Mouse (Mus musculus): ENCODE results near the gene Cldn4. TPM values are rescaled to one million over a fixed set of nuclear protein-coding genes. Genes with fewer than 3 reads are reported as not detected.
"Not testable (repeated sequence)": the region's sequence is repeated elsewhere in the genome, so short reads cannot be mapped to it uniquely, and the experiment has no call there.

The Cldn4 gene
- polyA plus RNA-seq, 1 experiment from 2014 or later, result 6.1 TPM

DNA sequence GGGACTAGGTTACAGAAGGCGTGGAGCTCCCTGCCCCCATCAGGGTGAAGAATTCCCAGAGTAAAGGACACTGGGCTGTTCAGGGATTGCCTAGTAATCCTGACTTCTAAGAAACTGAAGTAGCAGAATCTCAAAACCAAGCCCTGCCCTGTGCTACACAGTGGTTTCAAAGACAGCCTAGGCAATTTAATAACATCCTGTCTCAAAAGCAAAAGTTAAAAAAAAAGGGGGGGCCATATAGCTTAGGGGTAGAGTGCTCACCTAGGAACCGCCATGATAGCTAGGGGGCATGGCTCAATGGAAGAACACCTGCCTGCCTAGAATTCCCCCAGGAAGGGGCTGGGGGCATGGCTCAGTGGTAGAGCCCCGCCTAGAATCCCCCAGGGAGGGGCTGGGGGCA lies 7.7 kb downstream of the Cldn4 start:
- 73% methylated on average over 3 of the region's 3 CpGs for WGBS

DNA sequence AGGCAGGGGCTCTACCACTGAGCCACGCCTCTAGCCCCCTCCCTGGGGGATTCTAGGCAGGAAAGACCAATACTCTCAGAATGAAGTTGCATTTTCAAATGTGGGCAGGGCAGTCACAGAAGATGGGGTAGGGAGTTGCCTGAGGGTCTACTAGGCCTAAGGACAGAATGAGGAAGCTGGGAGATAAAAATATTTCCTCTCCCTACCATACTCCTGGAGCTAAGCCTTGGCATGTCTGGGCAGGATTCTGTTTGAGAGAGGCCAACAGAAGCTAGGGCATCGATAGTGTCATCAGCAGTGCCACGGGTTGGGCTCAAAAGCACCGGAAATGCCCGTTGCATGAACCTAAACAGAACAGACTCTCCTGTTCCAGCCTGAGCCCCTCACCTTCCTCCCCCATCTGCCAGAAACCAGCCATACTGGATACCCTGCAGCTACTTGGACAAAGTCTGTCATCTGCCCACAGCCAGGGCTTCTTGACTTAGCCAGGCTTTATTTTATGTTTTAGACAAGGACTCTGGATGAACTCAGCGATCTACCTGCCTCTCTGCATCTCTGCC lies 10.0 kb downstream of the Cldn4 start:
- no peak overlapping the region for H3K9ac ChIP-seq
- H3K27ac ChIP-seq, result no peak overlapping the region
- WGBS, result 88% methylated on average over 6 of the region's 6 CpGs
- no peaks in the 10 kb centered on the region for H3K9me3 ChIP-seq (replicated peaks)
- no peaks in the 10 kb centered on the region for H3K36me3 ChIP-seq
- H3K27me3 ChIP-seq, result no peaks in the 10 kb centered on the region
- H3K4me3 ChIP-seq, result no peak overlapping the region
- ATAC-seq (ENCODE audit: low FRiP score), result no peak
- H3K4me2 ChIP-seq (replicated peaks), result no peak overlapping the region
- peaks cover 7% of the 10 kb centered on the region for H3K4me1 ChIP-seq

More for the DNA sequence above, 7.7 kb downstream of the Cldn4 start:
- Histone ChIP-seq H3K4me3 (no peak overlapping the region), H3K4me1 (no peaks in the 10 kb centered on the region), H3K27me3 (0 out of 2 replicates have a peak, but pooled peaks cover under 1% of the 10 kb centered on the region), H3K4me2 (replicated peaks) (no peak overlapping the region), H3K36me3 (no peaks in the 10 kb centered on the region), H3K9ac (no peak overlapping the region), H3K27ac (no peak overlapping the region), H3K9me3 (replicated peaks) (no peaks in the 10 kb centered on the region)
- no peak for ATAC-seq (ENCODE audit: low FRiP score)

DNA sequence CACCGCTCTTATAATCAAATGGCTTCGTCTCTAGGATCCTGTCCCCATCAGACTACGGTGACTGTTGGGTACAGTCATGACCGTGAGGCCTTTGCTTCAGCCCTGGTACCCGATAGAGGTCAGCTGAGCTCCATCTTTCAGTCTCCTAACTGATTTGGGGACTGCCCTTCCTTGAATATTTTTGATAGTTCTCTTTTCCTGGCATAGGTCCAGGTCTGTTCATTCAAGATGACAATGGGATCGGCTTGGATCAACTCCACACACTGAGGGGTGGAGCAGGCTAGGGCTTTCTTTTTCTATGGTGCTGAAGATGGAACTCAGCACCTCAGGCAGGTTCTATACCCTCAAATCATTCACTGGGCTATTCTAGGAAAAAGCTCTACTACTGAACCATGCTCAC lies 10.7 kb downstream of the Cldn4 start:
- no peak overlapping the region for H3K4me2 ChIP-seq (replicated peaks)
- no peaks in the 10 kb centered on the region for H3K36me3 ChIP-seq
- no peaks in the 10 kb centered on the region for H3K27me3 ChIP-seq
- H3K4me1 ChIP-seq, result peaks cover 7% of the 10 kb centered on the region
- H3K9ac ChIP-seq, result no peak overlapping the region
- no peak overlapping the region for H3K4me3 ChIP-seq
- H3K27ac ChIP-seq, result no peak overlapping the region
- 93% methylated on average over 6 of the region's 6 CpGs for WGBS
- no peaks in the 10 kb centered on the region for H3K9me3 ChIP-seq (replicated peaks)
- no peak for ATAC-seq (ENCODE audit: low FRiP score)

DNA sequence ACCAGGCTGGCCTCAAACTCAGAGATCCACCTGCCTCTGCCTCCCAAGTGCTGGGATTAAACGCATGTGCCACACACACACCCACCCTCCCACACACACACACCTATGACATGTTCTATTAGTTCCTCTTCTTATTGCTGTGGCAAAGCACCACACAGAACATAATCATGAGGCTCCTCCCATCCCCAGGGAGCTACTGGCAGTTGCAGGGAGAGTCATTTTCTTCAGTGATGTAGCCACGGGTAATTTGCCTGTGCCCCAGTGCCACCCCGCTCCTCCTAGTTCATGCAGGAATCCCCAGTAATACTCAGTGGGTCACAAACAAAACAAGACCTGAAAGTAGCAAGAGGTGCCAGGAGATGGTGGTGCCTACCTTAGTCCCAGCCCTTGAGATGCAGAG lies 12.1 kb downstream of the Cldn4 start:
- H3K9ac ChIP-seq, result no peak overlapping the region
- 91% methylated on average over 3 of the region's 3 CpGs for WGBS
- no peaks in the 10 kb centered on the region for H3K9me3 ChIP-seq (replicated peaks)
- no peak overlapping the region for H3K4me2 ChIP-seq (replicated peaks)
- no peak for ATAC-seq (ENCODE audit: low FRiP score)
- no peak overlapping the region for H3K27ac ChIP-seq
- H3K4me3 ChIP-seq, result no peak overlapping the region
- H3K4me1 ChIP-seq, result peaks cover 7% of the 10 kb centered on the region
- no peaks in the 10 kb centered on the region for H3K36me3 ChIP-seq
- peaks cover 4% of the 10 kb centered on the region; the same call in 1 of the 2 replicates for H3K27me3 ChIP-seq

DNA sequence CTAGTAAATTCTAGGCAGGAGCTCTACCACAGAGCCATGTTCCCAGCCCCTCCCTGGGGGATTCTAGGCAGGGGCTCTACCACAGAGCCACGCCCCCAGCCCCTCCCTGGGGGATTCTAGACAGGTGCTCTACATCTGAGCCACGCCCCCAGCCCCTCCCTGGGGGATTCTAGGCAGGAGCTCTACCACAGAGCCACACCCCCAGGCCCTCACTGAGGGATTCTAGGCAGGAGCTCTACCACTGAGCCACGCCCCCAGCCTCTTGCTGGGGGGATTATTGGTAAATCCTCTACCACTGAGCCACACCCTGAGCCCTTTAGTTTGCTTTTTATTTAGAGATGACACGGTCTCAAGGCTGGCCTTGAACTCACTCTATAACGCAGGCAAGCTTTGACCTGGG lies 13.0 kb downstream of the Cldn4 start:
- H3K27me3 ChIP-seq; H3K4me3 ChIP-seq; H3K4me2 ChIP-seq (replicated peaks); H3K27ac ChIP-seq; H3K36me3 ChIP-seq; H3K9me3 ChIP-seq (replicated peaks); ATAC-seq (ENCODE audit: low FRiP score); H3K4me1 ChIP-seq; H3K9ac ChIP-seq: not testable (repeated sequence)
- WGBS, result 81% methylated on average over 5 of the region's 5 CpGs

DNA sequence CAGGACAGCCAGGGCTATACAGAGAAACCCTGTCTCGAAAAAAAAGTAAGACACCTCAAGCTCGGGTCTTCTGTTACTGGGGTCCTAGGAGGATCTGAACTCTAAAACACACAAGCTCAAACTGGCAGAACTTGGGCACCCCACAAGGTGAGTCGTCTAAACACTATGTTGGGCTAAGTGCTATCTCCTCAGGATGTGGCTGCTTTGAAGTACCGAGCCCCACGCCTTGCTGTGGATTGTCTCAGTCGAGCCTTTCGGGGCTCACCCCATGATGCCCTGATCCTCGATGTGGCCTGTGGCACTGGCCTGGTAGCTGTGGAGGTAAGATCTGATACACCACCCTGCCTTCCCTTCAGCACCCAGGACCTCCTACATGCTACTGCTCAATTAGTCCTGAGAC lies 13.5 kb downstream of the Cldn4 start:
- no peaks in the 10 kb centered on the region for H3K9me3 ChIP-seq (replicated peaks)
- H3K4me3 ChIP-seq, result no peak overlapping the region
- H3K27me3 ChIP-seq, result peaks cover 4% of the 10 kb centered on the region; the same call in 1 of the 2 replicates
- H3K4me1 ChIP-seq, result peaks cover 7% of the 10 kb centered on the region
- H3K36me3 ChIP-seq, result no peaks in the 10 kb centered on the region
- no peak for ATAC-seq (ENCODE audit: low FRiP score)
- H3K9ac ChIP-seq, result no peak overlapping the region
- H3K27ac ChIP-seq, result no peak overlapping the region
- WGBS, result 94% methylated on average over 8 of the region's 8 CpGs
- peak overlapping the region; percentile 94; the same call in 1 of the 2 replicates for H3K4me2 ChIP-seq (replicated peaks)

DNA sequence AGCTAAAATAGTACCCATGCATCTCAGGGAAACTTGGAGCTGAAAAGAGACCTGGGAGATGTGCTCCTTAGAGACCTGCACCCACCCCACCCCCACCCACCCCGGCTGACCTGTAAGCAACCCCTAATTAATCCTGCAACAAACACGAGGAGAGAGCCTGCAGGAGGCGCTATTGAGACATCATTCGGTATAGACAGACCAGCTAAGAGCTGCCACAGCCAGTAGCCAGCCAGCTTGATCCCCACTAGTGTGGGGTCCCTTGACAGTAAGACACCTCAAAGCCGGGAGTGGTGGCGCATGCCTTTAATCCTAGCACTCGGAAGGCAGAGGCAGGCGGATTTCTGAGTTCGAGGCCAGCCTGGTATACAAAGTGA lies 13.8 kb downstream of the Cldn4 start:
- no peak for ATAC-seq (ENCODE audit: low FRiP score)
- peak overlapping the region; percentile 71 for H3K4me3 ChIP-seq
- H3K9me3 ChIP-seq (replicated peaks), result no peaks in the 10 kb centered on the region
- H3K36me3 ChIP-seq, result no peaks in the 10 kb centered on the region
- H3K27me3 ChIP-seq, result peaks cover 4% of the 10 kb centered on the region; the same call in 1 of the 2 replicates
- peak overlapping the region; percentile 72; the same call in 1 of the 2 replicates for H3K9ac ChIP-seq
- no peak overlapping the region for H3K27ac ChIP-seq
- peak overlapping the region; percentile 94 for H3K4me2 ChIP-seq (replicated peaks)
- WGBS, result 52% methylated on average over 9 of the region's 9 CpGs
- peaks cover 7% of the 10 kb centered on the region for H3K4me1 ChIP-seq

DNA sequence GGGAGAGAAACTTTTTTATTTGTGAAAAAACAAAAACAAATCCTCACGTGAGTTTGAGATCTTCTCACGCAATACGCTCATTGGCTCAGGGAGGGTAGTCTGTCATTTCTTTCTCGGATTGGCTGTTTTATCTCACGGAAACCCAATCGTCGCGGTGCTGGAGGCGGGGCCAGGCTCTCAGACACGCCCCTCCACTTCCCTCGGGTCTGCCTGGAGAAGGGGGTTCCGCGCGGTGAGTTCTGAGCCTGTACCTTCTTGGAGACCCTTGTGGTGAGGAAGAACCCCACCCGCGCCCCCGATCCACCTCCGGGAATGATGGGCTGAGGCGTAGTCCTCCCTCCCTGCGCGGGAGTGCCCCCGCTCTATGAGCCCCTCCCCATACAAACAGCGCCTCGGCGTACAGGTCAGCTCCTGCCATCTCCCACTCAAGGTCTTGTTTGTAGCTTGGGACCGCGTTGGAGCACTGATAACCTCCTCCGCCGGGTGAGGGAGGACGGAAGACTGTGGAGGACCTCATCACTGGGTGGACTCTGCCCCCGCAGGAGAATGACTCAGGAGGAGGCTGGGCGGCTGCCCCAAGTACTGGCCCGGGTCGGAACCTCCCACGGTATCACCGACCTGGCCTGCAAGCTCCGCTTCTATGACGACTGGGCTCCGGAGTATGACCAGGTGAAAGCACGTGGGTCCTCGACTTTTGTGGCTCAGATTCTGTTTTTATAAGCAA lies 14.4 kb downstream of the Cldn4 start, which contains the start of gene Mettl27:
Mettl27 (plus strand) TSS at position 190 of the 724 bp plus-strand sequence.
- Histone ChIP-seq H3K9me3 (replicated peaks) (no peaks in the 10 kb centered on the region), H3K4me2 (replicated peaks) (peak within 1 kb of the TSS; percentile 94), H3K4me3 (peak within 1 kb of the TSS; percentile 71), H3K27me3 (peaks cover 4% of the 10 kb centered on the region; the same call in 1 of the 2 replicates), H3K4me1 (peaks cover 7% of the 10 kb centered on the region), H3K27ac (peak within 1 kb of the TSS; percentile 55; the same call in 1 of the 2 replicates), H3K9ac (peak within 1 kb of the TSS; percentile 72), H3K36me3 (no peaks in the 10 kb centered on the region)
- under 1% methylated on average over 41 of the region's 41 CpGs for WGBS
- ATAC-seq (ENCODE audit: low FRiP score), result peak; percentile 95

DNA sequence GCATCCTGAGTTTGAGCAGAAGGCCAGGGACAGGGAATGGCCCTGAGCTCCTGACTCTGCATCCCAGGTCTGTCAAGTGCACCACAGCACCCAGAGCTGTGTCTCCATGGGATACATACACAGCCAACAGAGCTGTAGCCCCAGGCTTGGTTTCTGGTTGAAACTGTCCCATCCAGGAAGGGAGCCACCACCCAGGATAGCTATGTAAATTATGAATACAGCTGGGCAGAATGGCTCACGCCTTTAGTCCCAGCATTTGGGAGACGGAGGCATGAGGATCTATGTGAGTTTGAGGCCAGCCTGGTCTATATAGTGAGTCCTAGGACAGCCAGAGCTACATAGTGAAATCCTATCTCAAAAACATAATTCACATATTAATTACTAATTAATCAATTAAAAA lies 16.7 kb downstream of the Cldn4 start:
- no peak overlapping the region for H3K4me2 ChIP-seq (replicated peaks)
- H3K4me3 ChIP-seq, result no peak overlapping the region
- peaks cover 7% of the 10 kb centered on the region for H3K4me1 ChIP-seq
- H3K27me3 ChIP-seq, result peaks cover 4% of the 10 kb centered on the region
- H3K36me3 ChIP-seq, result no peaks in the 10 kb centered on the region
- no peaks in the 10 kb centered on the region for H3K9me3 ChIP-seq (replicated peaks)
- no peak for ATAC-seq (ENCODE audit: low FRiP score)
- no peak overlapping the region for H3K9ac ChIP-seq
- 88% methylated on average over 2 of the region's 2 CpGs for WGBS
- H3K27ac ChIP-seq, result no peak overlapping the region

DNA sequence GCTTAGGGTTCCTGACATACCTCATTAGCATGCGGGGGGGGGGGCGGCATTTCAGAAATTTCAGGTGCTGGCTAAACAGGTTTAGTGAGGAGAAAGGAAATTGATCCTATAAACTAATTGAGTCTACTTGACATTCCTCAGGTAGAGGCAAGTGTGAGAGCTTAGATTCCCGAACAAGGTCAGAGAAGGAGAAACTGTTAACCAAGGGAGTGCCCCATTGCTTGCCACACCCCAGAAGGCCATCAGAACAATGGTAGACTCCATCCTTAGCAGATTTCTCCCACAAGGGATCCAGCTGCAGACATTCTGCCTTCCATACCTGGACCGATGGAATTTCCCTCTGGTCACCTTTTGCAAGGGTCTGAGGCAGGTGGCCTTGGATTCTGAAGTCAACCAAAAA lies 20.0 kb downstream of the Cldn4 start:
- no peak for ATAC-seq (ENCODE audit: low FRiP score)
- WGBS, result 76% methylated on average over 4 of the region's 4 CpGs
- H3K4me1 ChIP-seq, result no peaks in the 10 kb centered on the region
- peaks cover 4% of the 10 kb centered on the region for H3K27me3 ChIP-seq
- H3K27ac ChIP-seq, result no peak overlapping the region
- H3K36me3 ChIP-seq, result no peaks in the 10 kb centered on the region
- no peak overlapping the region for H3K4me3 ChIP-seq
- no peaks in the 10 kb centered on the region for H3K9me3 ChIP-seq (replicated peaks)
- H3K4me2 ChIP-seq (replicated peaks), result no peak overlapping the region
- no peak overlapping the region for H3K9ac ChIP-seq

DNA sequence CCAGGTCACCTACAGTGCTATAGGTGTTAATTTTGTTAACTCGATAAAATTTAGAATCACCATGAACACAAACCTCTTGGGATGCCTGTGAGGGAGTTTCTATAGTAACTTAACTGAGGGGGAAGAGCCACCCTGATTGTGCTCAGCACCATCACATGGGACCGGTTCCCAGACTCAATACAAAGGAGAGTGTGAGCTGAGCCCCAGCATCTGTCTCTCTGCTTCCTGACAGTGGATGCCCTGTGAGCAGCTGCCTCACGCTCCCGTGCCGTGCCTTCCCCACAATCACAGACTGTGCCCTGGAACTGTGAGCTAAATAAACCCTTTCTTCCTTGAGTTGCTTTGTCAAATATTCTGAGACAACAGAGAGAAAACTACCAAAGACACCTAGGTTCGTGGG lies 23.6 kb downstream of the Cldn4 start:
- H3K27ac ChIP-seq, result no peak overlapping the region
- no peak overlapping the region for H3K9ac ChIP-seq
- no peaks in the 10 kb centered on the region for H3K4me1 ChIP-seq
- ATAC-seq (ENCODE audit: low FRiP score), result no peak
- no peaks in the 10 kb centered on the region for H3K9me3 ChIP-seq (replicated peaks)
- H3K27me3 ChIP-seq, result no peaks in the 10 kb centered on the region; the same call in 1 of the 2 replicates
- 64% methylated on average over 6 of the region's 6 CpGs for WGBS
- no peaks in the 10 kb centered on the region for H3K36me3 ChIP-seq
- H3K4me3 ChIP-seq, result no peak overlapping the region
- no peak overlapping the region for H3K4me2 ChIP-seq (replicated peaks)

DNA sequence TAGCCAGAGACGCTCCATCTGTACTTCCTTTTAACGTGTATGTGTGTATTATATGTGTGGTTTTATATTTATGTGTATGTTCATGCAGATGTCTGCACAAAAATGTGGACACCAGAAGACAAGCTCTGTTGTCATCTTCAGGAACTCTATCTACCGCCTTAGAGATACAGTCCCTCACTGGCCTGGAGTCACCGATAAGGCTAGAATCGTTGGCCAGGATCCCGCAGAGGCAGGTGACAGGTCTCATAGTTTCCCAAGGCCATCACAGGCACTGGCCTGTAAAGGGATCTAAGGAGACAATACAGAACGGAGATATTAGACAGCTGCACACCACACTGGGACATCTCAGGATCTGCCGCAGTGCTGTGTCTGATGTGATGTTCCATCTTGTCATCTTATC lies 25.6 kb downstream of the Cldn4 start:
- no peak for ATAC-seq (ENCODE audit: low FRiP score)
- no peak overlapping the region for H3K4me3 ChIP-seq
- no peaks in the 10 kb centered on the region for H3K36me3 ChIP-seq
- H3K4me2 ChIP-seq (replicated peaks), result no peak overlapping the region
- WGBS, result 94% methylated on average over 8 of the region's 8 CpGs
- no peak overlapping the region for H3K9ac ChIP-seq
- no peaks in the 10 kb centered on the region; the same call in 1 of the 2 replicates for H3K27me3 ChIP-seq
- H3K9me3 ChIP-seq (replicated peaks), result 0 out of 2 replicates have a peak, but pooled peaks cover 4% of the 10 kb centered on the region
- H3K27ac ChIP-seq, result no peak overlapping the region
- H3K4me1 ChIP-seq, result no peaks in the 10 kb centered on the region
